Mouse (Mus musculus) layer of hippocampus, adult 18-20 months (tissue): ENCODE results near the gene Sri. TPM values are rescaled to one million over a fixed set of nuclear protein-coding genes. Genes with fewer than 3 reads are reported as not detected.
"Not testable (repeated sequence)": the region's sequence is repeated elsewhere in the genome, so short reads cannot be mapped to it uniquely, and the experiment has no call there.

Experiments used
- DNase-seq, 2 experiments: peaks; one replicate each; pipeline ENCODE4 v3.0.0; 2022; ENCODE audit warnings: low spot score in 2 of 2
- long read RNA-seq: library from polyadenylated mRNA; stranded (forward); transcript quantifications from one replicate; pipeline ENCODE4 v2.0.0, GENCODE M21; 2021
- total RNA-seq, 2 experiments: library from RNA; stranded (reverse); gene quantifications; 2 replicates each; pipeline ENCODE4 v1.2.3; 2021

The Sri gene
- 100 to 1,000 TPM in 1 of 2 experiments, 10 to 100 TPM in 1; 99.7 to 100 TPM for total RNA-seq
- long read RNA-seq, transcript Sri-205 (8 exons, 2,251 nt): major isoform, 74 of 83 reads
- long read RNA-seq, partial matches to known transcripts: 3 of 83 reads
- long read RNA-seq, other reads (novel, unspliced or antisense): 4 of 83 reads

DNA sequence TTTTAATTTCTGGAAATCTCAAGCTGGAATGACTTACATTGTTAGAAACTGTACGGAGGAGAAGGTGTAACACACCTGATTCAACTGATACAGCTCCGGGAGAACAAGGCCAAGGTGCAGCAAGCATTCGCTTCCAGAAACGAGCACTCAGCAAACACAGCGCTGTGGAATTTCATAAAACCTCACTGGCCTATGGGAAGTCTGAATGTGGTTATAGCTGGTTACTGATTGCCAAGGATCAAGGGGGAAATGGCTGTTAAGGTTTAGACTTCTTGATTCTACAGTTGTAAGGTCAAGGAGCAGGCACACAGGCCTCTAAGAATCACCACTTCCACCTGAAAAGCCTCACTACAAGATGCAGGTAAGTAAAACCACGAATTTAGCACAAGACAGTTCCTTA lies at the start of gene Sri:
Gene Sri, plus strand, starts transcription at position 224 of the 400 bp plus-strand sequence.
- no peak for DNase-seq

GRCm38 (mm10) chr5:7996401-7997044 lies 49.4 kb upstream of the Sri start:
- peak in 1 of 2 experiments; percentile 33 for DNase-seq

DNA sequence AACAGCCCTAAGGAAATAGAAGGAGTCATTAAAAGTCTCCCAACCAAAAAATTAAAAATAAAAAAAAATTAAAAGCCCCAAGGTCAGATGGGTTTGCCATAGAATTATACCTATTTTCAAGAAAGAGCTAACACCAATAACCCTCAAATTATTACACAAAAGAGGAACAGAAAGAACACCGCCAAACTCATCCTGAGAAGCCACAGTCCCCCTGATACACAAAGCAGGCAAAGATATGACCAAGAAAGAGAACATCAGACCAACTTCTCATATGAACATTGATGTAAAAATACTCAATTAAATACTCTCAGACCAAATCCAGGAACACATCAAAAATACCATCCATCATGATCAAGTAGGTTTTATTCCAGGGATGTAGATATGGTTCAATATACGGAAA lies 48.8 kb upstream of the Sri start:
- no peak for DNase-seq

- DNase-seq: peak; percentile 11 to 54
Observed at GRCm38 (mm10) chr5:8000466-8000865, 45.4 kb upstream of the Sri start.

- DNase-seq: no peak
Observed at GRCm38 (mm10) chr5:8002827-8003226, 43.1 kb upstream of the Sri start.

DNA sequence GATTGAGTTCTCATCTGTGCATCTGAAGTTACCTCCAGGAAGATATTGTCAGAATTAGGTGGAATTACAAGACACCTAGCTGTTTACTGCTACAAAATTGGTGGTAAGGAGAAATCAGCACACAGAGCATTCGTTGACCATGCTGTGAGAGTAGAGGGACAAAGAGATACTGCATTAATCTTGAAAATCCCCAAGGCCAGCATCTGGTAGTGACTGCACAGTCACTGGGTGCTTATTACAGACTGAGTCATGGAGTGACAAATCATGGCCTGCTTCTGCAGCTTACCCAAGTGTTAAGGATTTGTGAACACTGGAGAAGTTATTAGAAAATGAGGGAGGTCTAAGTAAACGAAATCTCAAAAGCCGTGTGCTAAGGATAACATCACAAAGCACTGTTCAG lies 32.6 kb upstream of the Sri start:
- no peak for DNase-seq

- not testable (repeated sequence) for DNase-seq
Observed at GRCm38 (mm10) chr5:8034596-8034995, 11.3 kb upstream of the Sri start.

GRCm38 (mm10) chr5:8053827-8054226 lies 7.9 kb downstream of the Sri start:
- DNase-seq: no peak

DNA sequence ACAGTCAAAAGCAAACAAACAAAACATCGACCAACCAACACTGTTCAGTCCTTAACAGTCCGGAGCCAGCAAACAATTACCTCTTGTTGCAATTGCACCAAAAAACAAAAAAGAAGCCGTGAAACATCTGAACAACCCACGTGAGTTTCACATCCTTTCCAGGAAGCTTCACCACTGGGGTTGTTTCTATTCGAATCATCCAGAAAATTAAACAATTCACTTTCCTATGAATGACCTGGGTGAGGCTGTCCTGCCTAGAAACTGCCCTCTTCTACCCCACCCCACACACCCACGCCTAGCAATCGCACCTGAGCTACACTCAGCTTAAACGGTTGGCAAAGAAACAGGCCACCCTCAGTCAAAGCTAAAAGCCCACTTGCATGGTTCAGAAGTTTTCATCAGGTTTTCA lies 9.8 kb downstream of the Sri start:
- DNase-seq: no peak

GRCm38 (mm10) chr5:8056141-8057017 lies 10.5 kb downstream of the Sri start:
- peak; percentile 66 to 83 for DNase-seq

DNA sequence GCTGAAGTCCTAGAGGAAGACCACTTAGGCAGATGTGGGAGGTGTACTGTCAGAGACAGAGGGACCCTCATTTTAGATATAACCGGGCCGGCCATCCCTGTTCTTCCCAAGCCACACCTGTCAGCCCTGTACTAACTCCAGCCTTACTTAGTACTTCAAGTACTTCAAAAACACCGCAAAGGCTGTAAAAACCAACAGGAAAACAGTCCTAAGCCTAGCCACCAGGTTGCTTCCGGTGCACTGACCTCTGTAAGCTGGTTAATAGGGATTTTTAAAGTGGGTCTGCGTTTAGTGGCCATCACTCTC lies 11.1 kb downstream of the Sri start:
- DNase-seq: no peak

GRCm38 (mm10) chr5:8058056-8058455 lies 12.2 kb downstream of the Sri start:
- no peak for DNase-seq

DNA sequence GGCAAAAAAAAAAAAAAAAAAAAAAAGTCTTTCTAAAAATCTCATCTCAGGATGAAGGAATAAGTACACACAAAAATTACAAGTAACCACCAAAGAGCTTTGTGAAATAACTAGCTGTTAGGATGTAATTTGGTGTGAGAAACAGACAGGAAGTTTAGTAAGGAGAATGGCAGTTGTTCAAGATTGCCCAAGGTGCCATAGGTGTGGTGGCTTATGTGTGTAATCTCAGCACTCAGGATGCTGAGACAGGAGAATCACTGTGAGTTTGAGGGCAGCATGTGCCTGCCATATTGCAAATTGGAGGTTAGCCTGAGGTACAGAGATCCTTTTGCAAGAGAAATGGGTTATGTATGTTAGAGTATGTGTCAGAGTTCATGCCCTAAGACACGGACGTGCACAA lies 16.6 kb downstream of the Sri start:
- DNase-seq: no peak

DNA sequence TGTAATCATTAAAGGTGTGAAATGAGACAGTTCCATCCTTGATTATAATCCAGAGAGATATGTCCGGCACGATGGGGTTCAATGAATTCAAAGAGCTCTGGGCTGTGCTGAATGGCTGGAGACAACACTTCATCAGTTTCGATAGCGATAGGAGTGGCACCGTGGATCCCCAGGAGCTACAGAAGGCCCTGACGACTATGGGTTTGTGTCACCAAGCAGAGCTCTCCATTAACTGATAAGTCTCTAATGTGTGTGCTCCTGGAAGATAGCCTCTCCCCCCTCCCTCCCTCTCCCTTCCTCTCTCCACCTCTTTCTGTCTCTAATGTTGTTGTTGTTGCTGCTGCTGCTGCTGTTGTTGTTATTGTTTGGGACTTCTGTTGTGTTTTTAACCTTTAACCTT lies 17.3 kb downstream of the Sri start:
- no peak for DNase-seq

- no peak for DNase-seq
Observed at GRCm38 (mm10) chr5:8073406-8073805, 27.5 kb downstream of the Sri start.

GRCm38 (mm10) chr5:8073901-8074561 lies 28.2 kb downstream of the Sri start:
- DNase-seq: no peak

DNA sequence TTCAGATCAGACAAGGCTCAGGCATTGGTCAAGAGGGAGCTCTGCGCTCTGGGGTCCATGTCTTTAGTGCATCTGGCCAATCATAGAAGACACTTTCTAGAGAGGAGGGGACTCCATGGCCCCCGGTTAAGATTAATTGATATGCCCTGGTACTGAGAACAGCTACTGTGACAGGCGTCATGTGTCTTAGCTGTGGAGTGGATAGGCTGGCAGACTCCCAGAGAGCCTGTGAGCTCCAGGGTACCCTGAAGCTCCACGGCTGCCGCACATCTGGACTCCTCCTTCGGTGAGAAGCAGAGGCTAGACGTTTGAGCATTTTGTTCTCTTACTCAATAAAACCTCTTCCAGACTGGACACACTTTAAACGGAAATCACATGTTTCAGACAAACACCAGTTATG lies 31.6 kb downstream of the Sri start:
- no peak for DNase-seq

DNA sequence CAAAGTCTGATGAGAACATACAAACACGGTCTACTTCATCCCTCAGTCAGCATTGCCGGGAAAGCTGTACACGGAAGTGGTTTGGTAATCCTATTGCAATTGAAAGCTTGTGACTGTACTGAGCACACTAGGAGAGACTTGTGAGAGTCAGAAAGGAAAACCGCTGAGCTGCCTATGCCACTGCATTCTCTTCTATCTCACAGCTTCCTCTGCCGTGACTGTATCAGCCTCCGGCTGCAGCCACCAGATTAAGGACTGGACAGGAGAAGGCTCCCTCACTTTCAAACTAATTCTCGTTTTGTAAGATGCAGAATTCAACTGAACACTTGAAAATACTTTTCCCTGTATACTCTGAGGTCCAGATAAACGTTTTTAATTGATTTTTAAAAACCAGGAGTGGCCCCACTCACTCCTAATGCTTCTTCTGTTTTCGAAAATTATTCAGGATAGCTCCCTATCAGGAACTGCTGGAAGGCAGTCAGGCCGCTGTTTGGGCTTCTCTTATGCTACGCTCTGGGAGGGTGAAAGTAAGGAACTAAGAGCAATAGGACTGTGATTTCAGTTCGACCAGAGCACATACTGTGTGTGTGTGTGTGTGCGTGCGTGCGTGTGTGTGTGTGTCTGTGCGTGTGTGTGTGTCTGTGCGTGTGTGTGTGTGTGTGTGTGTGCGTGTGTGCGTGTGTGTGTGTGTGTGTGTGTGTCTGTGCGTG lies 37.1 kb downstream of the Sri start:
- DNase-seq: no peak

DNA sequence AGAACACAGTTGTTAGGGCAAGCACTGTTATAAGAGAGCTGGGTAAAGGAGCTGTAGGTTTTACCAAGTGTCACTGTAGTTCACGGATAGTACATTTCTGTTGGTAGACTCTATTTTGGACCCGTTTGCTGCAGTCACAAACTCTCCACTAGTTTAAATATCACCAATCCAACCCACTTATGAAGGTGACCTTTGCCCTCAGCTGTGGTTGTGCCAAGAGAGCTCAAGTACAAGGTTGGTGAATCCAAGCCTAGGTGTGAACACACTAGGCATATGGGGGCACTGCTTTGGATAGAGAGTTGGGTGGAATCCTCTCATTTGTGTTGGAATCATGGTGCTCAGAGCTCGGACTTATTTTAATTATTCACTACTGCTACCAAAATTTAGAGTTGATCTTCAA lies 39.8 kb downstream of the Sri start:
- DNase-seq: no peak

DNA sequence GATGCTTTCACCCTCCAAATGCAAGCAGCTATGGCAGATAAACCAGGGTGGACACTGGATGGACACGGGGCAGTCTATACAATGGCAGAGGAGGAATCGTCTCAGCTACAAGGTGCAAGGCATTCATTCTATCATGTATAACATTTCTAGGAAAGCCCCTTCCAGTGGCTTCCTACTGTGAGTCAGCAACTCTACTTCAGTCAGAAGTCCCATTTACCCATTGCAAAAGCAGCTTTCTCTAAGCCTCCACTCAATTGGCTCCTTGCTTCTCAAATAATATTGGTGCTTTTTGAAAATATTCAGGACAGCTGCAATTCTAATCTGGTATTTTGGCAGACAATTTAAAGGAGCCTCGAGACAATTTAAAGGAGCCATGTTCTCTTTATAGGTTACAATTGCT lies 42.3 kb downstream of the Sri start:
- no peak for DNase-seq

DNA sequence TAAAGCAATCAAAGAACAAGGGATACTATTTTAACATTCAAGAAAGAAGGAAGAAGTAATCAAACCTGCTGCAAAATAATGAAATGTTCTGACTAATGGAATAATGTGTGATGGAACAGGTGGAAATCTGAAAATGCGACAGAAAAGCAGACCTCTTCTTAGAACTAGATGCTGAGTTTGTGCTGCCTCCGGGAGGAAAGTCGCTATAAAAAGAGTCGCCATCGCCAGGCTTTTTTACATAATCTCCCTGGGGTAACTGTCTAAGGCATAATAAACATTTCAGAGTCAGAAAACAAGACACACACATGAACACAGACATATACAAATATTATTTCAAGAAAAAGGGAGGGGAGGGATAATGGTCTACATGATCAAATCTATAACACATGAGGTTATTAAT lies 49.0 kb downstream of the Sri start:
- DNase-seq: no peak
